Mouse (Mus musculus): ENCODE data around the gene Olfr304. TPM values are rescaled to one million over a fixed set of nuclear protein-coding genes. Genes with fewer than 3 reads are reported as not detected.

Gene Olfr304
- polyA plus RNA-seq, 1 experiment from 2014 or later = not detected

Other genes with a start within 250 kb of the Olfr304 start
- not detected in 2 replicates for gene Vmn2r75, start 214.9 kb downstream of the Olfr304 start, polyA plus RNA-seq (2015; fragmentation: Nextera tagmentation; extraction: Ambion mirVana)
- gene Vmn2r76, start 140.3 kb downstream of the Olfr304 start, polyA plus RNA-seq (2015; fragmentation: Nextera tagmentation; extraction: Ambion mirVana) = not detected in 2 replicates
- not detected in 2 replicates for gene Olfr310, start 109.5 kb downstream of the Olfr304 start, polyA plus RNA-seq (2015; fragmentation: Nextera tagmentation; extraction: Ambion mirVana)
- gene Olfr309, start 73.0 kb downstream of the Olfr304 start, polyA plus RNA-seq (2015; fragmentation: Nextera tagmentation; extraction: Ambion mirVana) = not detected in 2 replicates
- not detected in 2 replicates for gene Olfr308, start 61.0 kb downstream of the Olfr304 start, polyA plus RNA-seq (2015; fragmentation: Nextera tagmentation; extraction: Ambion mirVana)
- not detected in 2 replicates for gene Olfr307, start 49.1 kb downstream of the Olfr304 start, polyA plus RNA-seq (2015; fragmentation: Nextera tagmentation; extraction: Ambion mirVana)
- not detected in 2 replicates for gene Olfr305, start 19.7 kb downstream of the Olfr304 start, polyA plus RNA-seq (2015; fragmentation: Nextera tagmentation; extraction: Ambion mirVana)
- not detected in 2 replicates for gene Olfr303, start 11.1 kb upstream of the Olfr304 start, polyA plus RNA-seq (2015; fragmentation: Nextera tagmentation; extraction: Ambion mirVana)
- gene Olfr301, start 17.2 kb upstream of the Olfr304 start, polyA plus RNA-seq (2015; fragmentation: Nextera tagmentation; extraction: Ambion mirVana) = not detected in 2 replicates
- gene Olfr299, start 73.3 kb upstream of the Olfr304 start, polyA plus RNA-seq (2015; fragmentation: Nextera tagmentation; extraction: Ambion mirVana) = not detected in 2 replicates
- gene Olfr298, start 105.8 kb upstream of the Olfr304 start, polyA plus RNA-seq (2015; fragmentation: Nextera tagmentation; extraction: Ambion mirVana) = not detected in 2 replicates
- not detected in 2 replicates for gene Olfr297, start 133.3 kb upstream of the Olfr304 start, polyA plus RNA-seq (2015; fragmentation: Nextera tagmentation; extraction: Ambion mirVana)
- gene Olfr295, start 197.2 kb upstream of the Olfr304 start, polyA plus RNA-seq (2015; fragmentation: Nextera tagmentation; extraction: Ambion mirVana) = not detected in 2 replicates
- gene Olfr294, start 230.0 kb upstream of the Olfr304 start, polyA plus RNA-seq (2015; fragmentation: Nextera tagmentation; extraction: Ambion mirVana) = not detected in 2 replicates